Mouse (Mus musculus): Measurements from ENCODE around the gene Cs. TPM values are rescaled to one million over a fixed set of nuclear protein-coding genes. Genes with fewer than 3 reads are reported as not detected.

The Cs gene
- polyA plus RNA-seq, 1 experiment from 2014 or later, result 265 TPM

DNA sequence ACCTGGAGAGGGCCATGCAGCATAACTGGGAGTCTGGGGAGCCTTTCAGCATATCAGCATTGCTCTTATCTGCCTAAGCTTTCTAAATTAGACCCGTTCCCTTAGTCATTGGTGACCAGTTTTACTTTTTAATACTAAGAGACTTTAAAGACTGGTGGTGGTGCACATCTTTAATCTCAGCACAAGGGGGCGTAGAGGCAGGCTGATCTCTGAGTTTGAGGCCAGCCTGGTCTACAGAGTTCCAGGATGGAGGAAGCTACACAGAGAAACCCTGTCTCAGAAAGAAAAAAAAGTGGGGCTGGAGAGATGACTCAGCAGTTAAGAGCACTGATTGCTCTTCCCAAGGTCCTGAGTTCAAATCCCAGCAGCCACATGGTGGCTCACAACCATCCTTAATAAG is 2.7 kb downstream of the Cs start:
- H3K4me3 ChIP-seq, result peak overlapping the region; percentile 68; the same call in 1 of the 2 replicates
- H3K27ac ChIP-seq, result no peak overlapping the region
- H3K4me1 ChIP-seq, result peaks cover 32% of the 10 kb centered on the region
- no peak for DNase-seq (ENCODE audit: extremely low spot score, low spot score)
- 83% methylated on average over 2 of the region's 2 CpGs for WGBS
- no peaks in the 10 kb centered on the region for H3K9me3 ChIP-seq
- no peaks in the 10 kb centered on the region for H3K27me3 ChIP-seq (ENCODE audit: poor library complexity, severe bottlenecking)
- peaks cover 45% of the 10 kb centered on the region for H3K36me3 ChIP-seq (replicated peaks)

DNA sequence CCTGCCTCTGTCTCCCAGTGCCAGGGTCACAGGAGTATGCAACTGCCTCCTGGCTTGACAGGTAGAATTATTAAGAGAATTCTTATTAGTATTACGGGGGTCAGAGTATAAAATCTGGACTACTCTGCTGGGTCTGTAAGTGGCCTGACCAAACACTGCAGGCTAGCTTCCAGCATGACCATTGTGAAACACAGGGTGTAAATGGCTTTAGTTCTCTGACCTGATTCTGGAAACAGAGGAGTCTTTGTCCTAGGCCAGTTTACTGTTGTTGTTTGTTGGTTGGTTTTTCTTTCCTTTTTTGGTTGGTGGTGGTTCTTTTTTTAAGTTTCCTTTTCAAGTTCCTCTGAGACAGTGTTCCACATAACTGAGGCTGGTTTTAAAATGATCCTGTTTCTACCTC is 5.9 kb downstream of the Cs start:
- Histone ChIP-seq H3K9me3 (no peaks in the 10 kb centered on the region), H3K27ac (no peak overlapping the region), H3K36me3 (replicated peaks) (peaks cover 58% of the 10 kb centered on the region), H3K27me3 (ENCODE audit: poor library complexity, severe bottlenecking) (no peaks in the 10 kb centered on the region), H3K4me3 (no peak overlapping the region), H3K4me1 (peaks cover 23% of the 10 kb centered on the region)
- 95% methylated on average over 1 of the region's 1 CpGs for WGBS
- DNase-seq (ENCODE audit: extremely low spot score, low spot score), result no peak

DNA sequence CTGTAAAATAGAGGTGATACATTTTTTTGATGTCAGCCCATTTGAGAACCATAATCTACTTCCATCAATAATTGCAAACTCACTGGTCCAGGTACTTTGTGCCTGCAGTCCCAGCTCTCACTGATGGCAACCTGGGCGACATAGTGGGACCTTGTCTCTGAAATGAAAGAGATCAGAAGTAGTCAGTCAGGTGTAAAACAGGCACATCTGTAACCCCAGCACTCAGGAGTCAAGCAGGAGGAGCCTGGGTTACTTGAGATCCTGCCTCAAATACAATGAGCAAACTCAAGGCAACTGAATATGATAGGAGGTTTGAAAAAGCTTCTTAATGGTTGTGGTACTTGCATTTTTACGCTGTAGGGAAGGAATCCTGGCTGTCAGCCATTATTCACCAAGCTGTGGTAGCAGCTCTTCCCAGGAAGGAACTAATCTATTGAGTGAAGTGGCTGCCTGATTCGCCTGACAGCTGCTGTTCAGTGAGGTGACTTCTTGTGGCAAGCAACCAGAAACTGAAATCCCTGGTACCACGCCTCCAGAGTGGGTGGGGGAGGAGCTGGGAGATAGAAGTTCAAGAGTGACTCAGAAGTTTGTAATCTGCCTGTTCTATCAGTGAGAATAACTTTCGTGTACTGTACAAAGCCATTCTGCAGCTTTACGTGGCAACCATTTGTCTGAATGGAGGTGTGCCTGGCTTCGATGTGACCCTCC is 7.2 kb downstream of the Cs start:
- 82% methylated on average over 7 of the region's 7 CpGs for WGBS
- Histone ChIP-seq H3K27me3 (ENCODE audit: poor library complexity, severe bottlenecking) (no peaks in the 10 kb centered on the region), H3K9me3 (no peaks in the 10 kb centered on the region), H3K36me3 (replicated peaks) (peaks cover 57% of the 10 kb centered on the region), H3K4me3 (no peak overlapping the region), H3K4me1 (peaks cover 10% of the 10 kb centered on the region), H3K27ac (no peak overlapping the region)
- no peak for DNase-seq (ENCODE audit: extremely low spot score, low spot score)

DNA sequence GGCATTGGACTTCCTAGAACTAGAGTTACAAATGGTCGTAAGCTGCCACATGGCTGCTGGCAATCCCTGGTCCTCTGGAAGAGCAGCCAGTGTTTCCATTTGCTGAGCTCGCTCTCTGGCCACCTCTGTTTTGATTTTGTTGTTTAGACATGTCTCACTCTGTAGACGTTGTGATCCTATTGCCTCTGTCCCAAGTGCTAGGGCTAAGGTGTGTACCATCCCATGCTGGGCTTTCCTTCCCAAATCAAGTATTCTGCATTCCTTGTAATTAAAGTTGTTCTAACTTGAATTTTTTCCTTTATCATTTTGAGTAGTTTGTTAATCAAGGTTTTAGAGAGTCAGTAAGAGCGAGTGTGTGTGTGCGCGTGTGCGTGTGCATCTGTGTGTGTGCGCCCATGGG is 10.0 kb downstream of the Cs start:
- Histone ChIP-seq H3K4me1 (peaks cover 8% of the 10 kb centered on the region), H3K36me3 (replicated peaks) (peaks cover 64% of the 10 kb centered on the region), H3K27me3 (ENCODE audit: poor library complexity, severe bottlenecking) (no peaks in the 10 kb centered on the region), H3K9me3 (no peaks in the 10 kb centered on the region), H3K27ac (no peak overlapping the region), H3K4me3 (no peak overlapping the region)
- DNase-seq (ENCODE audit: extremely low spot score, low spot score), result no peak
- WGBS, result 94% methylated on average over 8 of the region's 8 CpGs

DNA sequence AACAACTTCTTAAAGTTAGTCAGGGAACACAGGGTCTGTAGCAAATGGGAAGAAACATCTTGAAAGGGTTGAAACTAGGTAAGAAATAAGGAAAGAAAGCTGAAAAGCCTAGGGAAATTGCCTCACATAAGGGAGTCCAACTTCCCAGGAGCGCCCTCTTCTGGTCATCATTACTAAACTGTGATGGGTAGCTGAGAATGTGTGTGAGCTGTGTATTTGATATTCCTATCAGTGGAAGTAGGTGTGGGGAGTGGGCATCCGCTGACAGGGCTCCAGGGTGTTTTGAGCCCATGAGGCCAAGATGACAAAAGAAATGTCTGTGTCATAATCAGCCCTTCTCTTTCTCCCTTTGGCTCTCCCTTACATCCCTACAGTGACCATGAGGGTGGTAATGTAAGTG is 21.3 kb downstream of the Cs start:
- WGBS, result 54% methylated on average over 2 of the region's 2 CpGs
- Histone ChIP-seq H3K9me3 (no peaks in the 10 kb centered on the region), H3K36me3 (replicated peaks) (peaks cover 98% of the 10 kb centered on the region), H3K27ac (no peak overlapping the region), H3K4me3 (no peak overlapping the region), H3K27me3 (ENCODE audit: poor library complexity, severe bottlenecking) (no peaks in the 10 kb centered on the region), H3K4me1 (no peaks in the 10 kb centered on the region)
- no peak for DNase-seq (ENCODE audit: extremely low spot score, low spot score)

DNA sequence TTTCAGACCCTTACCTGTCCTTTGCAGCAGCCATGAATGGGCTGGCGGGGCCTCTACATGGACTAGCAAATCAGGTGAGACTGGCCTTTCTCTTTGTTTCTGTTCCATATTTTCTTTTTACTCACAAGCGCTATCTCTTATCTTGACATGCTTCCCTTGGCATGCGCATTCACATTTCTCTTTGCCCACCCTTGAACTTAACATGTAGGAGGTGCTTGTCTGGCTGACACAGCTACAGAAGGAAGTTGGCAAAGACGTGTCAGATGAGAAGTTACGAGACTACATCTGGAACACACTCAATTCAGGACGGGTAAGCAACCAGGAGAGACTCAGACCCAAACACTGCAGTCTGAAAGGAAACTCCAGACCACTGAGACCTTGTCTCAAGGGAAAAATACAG is 21.7 kb downstream of the Cs start:
- 93% methylated on average over 6 of the region's 6 CpGs for WGBS
- no peaks in the 10 kb centered on the region for H3K4me1 ChIP-seq
- H3K27me3 ChIP-seq (ENCODE audit: poor library complexity, severe bottlenecking), result no peaks in the 10 kb centered on the region
- no peaks in the 10 kb centered on the region for H3K9me3 ChIP-seq
- no peak for DNase-seq (ENCODE audit: extremely low spot score, low spot score)
- H3K4me3 ChIP-seq, result no peak overlapping the region
- peaks cover 98% of the 10 kb centered on the region for H3K36me3 ChIP-seq (replicated peaks)
- H3K27ac ChIP-seq, result no peak overlapping the region

DNA sequence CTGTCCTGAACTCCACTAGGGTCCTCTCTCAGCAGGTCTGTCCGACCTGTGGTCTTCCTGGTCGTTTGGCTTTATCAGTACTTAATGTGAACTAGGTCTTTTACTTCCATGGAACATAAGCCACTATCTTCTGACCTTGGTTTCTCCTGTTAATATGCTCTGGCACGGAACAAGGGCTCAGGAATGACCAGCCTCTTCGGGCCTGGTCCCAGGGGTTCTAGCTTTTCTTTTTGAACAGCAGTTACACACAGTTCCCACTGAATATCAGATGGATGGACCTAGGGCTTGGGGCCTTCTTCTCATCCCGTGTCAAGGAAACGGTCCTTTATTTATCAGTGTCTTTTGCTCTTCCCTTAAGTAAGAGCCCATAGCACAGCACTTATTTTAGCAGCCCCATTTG is 24.3 kb downstream of the Cs start:
- H3K9me3 ChIP-seq, result no peaks in the 10 kb centered on the region
- H3K4me3 ChIP-seq, result no peak overlapping the region
- H3K27ac ChIP-seq, result no peak overlapping the region
- peaks cover 95% of the 10 kb centered on the region for H3K36me3 ChIP-seq (replicated peaks)
- no peak for DNase-seq (ENCODE audit: extremely low spot score, low spot score)
- no peaks in the 10 kb centered on the region for H3K27me3 ChIP-seq (ENCODE audit: poor library complexity, severe bottlenecking)
- 95% methylated on average over 6 of the region's 6 CpGs for WGBS
- H3K4me1 ChIP-seq, result no peaks in the 10 kb centered on the region

DNA sequence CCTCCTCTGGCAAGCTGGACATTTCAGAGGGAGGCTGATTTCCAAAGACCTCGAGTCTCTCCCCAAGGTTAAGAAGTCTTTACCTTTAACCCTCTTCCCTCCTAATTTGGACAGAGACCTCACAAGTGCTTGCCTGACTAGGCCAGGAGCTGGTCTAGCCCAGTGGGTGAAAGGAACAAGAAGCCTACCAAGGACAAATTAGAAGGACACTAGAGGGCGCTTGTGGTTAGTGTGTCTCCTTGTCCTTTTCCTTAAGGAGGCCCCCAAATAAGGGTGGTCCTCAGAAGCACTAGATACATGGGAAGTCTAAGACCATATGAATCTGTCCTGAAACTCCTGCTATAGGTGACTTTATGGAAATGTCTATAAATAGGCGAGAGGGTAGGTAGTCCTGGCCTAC is 25.0 kb downstream of the Cs start:
- Histone ChIP-seq H3K4me1 (peaks cover 4% of the 10 kb centered on the region), H3K27ac (no peak overlapping the region), H3K36me3 (replicated peaks) (peaks cover 88% of the 10 kb centered on the region), H3K9me3 (no peaks in the 10 kb centered on the region), H3K4me3 (no peak overlapping the region), H3K27me3 (ENCODE audit: poor library complexity, severe bottlenecking) (no peaks in the 10 kb centered on the region)
- WGBS, result 60% methylated on average over 3 of the region's 3 CpGs
- DNase-seq (ENCODE audit: extremely low spot score, low spot score), result no peak

DNA sequence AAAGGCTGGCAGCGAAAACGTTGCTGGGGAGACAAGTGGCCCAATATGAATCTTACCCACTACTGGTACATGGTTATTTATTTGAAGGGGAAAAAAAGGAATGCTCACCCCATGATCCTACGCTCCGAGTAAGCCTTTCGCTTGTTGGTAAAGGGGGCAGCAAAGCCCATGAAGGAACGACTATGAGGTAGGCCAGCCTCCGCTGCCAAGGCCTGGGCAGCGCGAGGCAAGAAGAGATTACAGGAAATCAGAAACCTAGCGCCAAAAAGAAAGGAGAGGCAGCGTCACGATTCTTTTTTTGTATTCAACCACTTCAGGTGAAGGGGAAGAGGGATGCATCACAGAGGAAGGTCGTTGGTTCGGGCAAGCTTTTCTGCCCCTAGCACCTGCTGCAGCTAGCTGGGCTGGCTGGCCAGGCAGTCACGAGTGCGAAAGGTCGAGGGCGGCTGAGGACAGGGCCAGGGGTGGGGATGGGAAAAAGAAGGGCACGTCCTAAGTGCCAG is 30.4 kb downstream of the Cs start:
- peak overlapping the region; percentile 75 for H3K4me3 ChIP-seq
- no peaks in the 10 kb centered on the region for H3K27me3 ChIP-seq (ENCODE audit: poor library complexity, severe bottlenecking)
- H3K27ac ChIP-seq, result peak overlapping the region; percentile 88
- DNase-seq (ENCODE audit: extremely low spot score, low spot score), result no peak
- H3K4me1 ChIP-seq, result peaks cover 21% of the 10 kb centered on the region
- WGBS, result 18% methylated on average over 19 of the region's 19 CpGs
- peaks cover 34% of the 10 kb centered on the region for H3K36me3 ChIP-seq (replicated peaks)
- no peaks in the 10 kb centered on the region for H3K9me3 ChIP-seq

DNA sequence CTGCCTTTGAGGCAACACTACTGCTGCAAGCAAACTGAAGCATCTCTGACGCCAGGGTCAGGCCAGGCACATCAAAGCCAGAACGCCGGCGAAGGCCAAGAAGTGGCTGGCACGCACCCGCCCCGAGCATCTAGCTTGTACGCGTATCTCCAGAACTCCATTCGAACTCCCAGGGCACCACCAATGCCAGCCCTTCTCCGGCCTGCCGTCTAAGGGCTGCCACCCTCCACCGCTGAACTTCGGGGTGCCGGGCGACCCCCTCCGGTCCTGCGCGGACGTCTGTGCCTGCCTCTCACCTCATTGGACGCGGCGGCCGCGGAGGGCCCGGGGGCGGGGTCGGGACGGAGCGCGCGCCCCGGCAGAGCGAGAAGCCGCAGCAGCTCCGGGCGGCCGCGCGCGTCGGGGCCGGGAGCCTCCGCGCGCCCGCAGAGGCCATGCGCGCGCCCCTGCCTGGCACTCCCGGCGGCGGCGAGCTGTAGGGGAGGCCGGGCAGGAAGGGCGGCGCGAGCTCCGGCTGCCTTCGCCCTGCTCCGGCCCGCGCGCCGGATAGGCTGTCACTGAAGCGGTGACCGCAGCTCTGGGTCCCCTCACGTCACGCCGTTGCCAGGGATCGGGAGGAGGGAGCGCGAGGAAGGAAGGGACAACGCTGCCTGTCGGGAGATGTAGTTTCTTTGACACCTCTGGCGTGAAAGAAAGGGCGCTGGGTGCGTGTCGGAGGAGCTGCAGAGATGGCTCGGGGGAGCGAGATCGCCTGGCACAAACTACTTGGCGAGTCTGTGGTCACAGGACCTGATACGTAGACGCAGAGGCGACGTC is 31.1 kb downstream of the Cs start, which contains the start of gene Coq10a:
Coq10a (minus strand) TSS at position 596 of the 816 bp plus-strand sequence.
- H3K27me3 ChIP-seq (ENCODE audit: poor library complexity, severe bottlenecking), result no peaks in the 10 kb centered on the region
- no peaks in the 10 kb centered on the region for H3K9me3 ChIP-seq
- peak; percentile 91 for DNase-seq (ENCODE audit: extremely low spot score, low spot score)
- H3K4me3 ChIP-seq, result peak within 1 kb of the TSS; percentile 75
- WGBS, result under 1% methylated on average over 83 of the region's 87 CpGs
- peaks cover 21% of the 10 kb centered on the region for H3K4me1 ChIP-seq
- H3K27ac ChIP-seq, result peak within 1 kb of the TSS; percentile 88
- peaks cover 27% of the 10 kb centered on the region for H3K36me3 ChIP-seq (replicated peaks)

DNA sequence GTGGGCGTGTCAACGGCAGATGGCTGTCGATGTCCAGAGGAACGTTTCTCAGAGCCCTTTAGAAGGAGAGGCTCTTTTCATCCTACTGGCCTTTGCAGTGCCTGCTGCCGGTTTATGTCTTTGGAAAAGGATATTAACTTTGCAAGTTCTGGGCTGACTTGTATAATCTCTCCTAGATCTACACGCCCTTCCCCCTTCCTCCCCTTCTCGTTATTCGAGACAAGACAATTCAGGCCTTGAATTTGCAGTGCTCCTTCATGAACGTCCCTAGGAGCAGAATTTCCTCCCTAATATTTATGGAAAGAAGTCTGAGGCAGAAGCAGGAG is 31.6 kb downstream of the Cs start:
- Histone ChIP-seq H3K36me3 (replicated peaks) (peaks cover 22% of the 10 kb centered on the region), H3K27ac (peak overlapping the region; percentile 88), H3K27me3 (ENCODE audit: poor library complexity, severe bottlenecking) (no peaks in the 10 kb centered on the region), H3K4me1 (peaks cover 21% of the 10 kb centered on the region), H3K4me3 (peak overlapping the region; percentile 75), H3K9me3 (no peaks in the 10 kb centered on the region)
- WGBS, result 8% methylated on average over 9 of the region's 9 CpGs
- no peak for DNase-seq (ENCODE audit: extremely low spot score, low spot score)

DNA sequence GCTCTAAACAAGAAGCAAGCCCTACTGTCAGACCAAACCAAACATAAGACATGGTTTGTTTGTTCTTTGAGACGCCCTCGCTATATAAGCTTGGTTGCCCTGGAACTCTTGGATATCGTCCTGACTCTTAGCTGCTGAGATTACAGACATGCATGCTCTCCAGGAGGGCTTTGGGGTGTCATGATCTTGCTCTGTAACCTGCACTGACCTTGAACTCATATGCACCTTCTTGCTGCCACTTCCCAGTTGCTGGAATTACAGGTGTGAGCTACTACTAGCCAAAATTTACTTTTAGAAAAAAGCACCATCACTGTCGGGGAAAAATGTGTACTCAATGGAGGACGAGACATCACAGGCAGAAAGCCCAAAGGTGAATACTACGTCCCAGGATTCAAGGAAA is 32.1 kb downstream of the Cs start:
- Histone ChIP-seq H3K36me3 (replicated peaks) (peaks cover 17% of the 10 kb centered on the region), H3K4me3 (peak overlapping the region; percentile 75), H3K9me3 (no peaks in the 10 kb centered on the region), H3K27me3 (ENCODE audit: poor library complexity, severe bottlenecking) (no peaks in the 10 kb centered on the region), H3K4me1 (peaks cover 21% of the 10 kb centered on the region), H3K27ac (peak overlapping the region; percentile 88)
- 83% methylated on average over 6 of the region's 6 CpGs for WGBS
- DNase-seq (ENCODE audit: extremely low spot score, low spot score), result no peak

DNA sequence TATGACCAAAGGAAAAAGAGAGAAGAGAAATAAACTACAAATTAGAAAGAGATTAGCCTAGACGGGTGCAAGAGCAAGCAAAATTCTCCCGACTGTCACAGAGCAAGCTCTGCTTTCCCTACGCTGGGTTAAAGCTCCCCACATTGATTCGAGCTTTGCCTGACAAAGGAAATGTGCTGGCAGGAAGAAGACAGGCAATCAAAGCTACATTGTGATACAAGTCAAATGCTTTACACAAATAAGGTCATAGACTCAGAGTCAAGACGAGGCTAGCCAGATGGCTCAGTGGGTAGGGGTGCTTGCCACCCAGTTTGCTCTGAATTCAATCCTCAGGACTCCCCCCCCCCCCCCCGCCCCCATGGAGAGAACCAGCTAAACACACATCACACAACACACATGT is 32.5 kb downstream of the Cs start:
- H3K36me3 ChIP-seq (replicated peaks), result peaks cover 13% of the 10 kb centered on the region
- no peak overlapping the region for H3K27ac ChIP-seq
- no peak overlapping the region for H3K4me3 ChIP-seq
- no peaks in the 10 kb centered on the region for H3K9me3 ChIP-seq
- H3K27me3 ChIP-seq (ENCODE audit: poor library complexity, severe bottlenecking), result no peaks in the 10 kb centered on the region
- WGBS, result 71% methylated on average over 5 of the region's 6 CpGs
- peaks cover 21% of the 10 kb centered on the region for H3K4me1 ChIP-seq
- DNase-seq (ENCODE audit: extremely low spot score, low spot score), result no peak

Measured in forebrain, embryonic 10.5 days (tissue).